Mouse (Mus musculus) hindbrain, embryonic 11.5 days (tissue): ENCODE data around the gene Chn1. TPM values are rescaled to one million over a fixed set of nuclear protein-coding genes. Genes with fewer than 3 reads are reported as not detected.

Experiments used
- ATAC-seq: fragments of 200-750 bp; cut with Nextera tagmentation; 2 replicates; pipeline ENCODE4 v1.8.0; 2017; ENCODE audit warnings: mild to moderate bottlenecking, moderate TSS enrichment, moderate library complexity; ENCODE audit not compliant: low FRiP score
- DNase-seq: peaks from one replicate; pipeline ENCODE4 v3.0.0-alpha.2; 2015; ENCODE audit warnings: low spot score
- H3K27ac ChIP-seq: fragments of 300-500 bp; sonication (generic); 2 replicates; pipeline ENCODE4 v1.5.1; 2014; ENCODE audit warnings: mild to moderate bottlenecking, low read depth, low read length
- H3K27me3 ChIP-seq: fragments of 300-500 bp; sonication (generic); 2 replicates; pipeline ENCODE4 v1.6.1; 2014; ENCODE audit warnings: mild to moderate bottlenecking, low read length, moderate library complexity, mixed read lengths; ENCODE audit not compliant: control insufficient read depth, insufficient read depth
- H3K36me3 ChIP-seq: fragments of 300-500 bp; sonication (generic); 2 replicates; pipeline ENCODE4 v1.6.1; 2014; ENCODE audit warnings: mild to moderate bottlenecking, low read length, moderate library complexity, mixed read lengths; ENCODE audit not compliant: control insufficient read depth, insufficient read depth
- H3K4me1 ChIP-seq: fragments of 300-500 bp; sonication (generic); replicated peaks from 2 replicates; pipeline ENCODE4 v1.6.1; 2014; ENCODE audit warnings: low read length, mixed read lengths; ENCODE audit not compliant: control insufficient read depth, insufficient read depth
- H3K4me2 ChIP-seq: fragments of 300-500 bp; sonication (generic); replicated peaks from 2 replicates; pipeline ENCODE4 v1.6.1; 2014; ENCODE audit warnings: mild to moderate bottlenecking, low read depth, low read length
- H3K4me3 ChIP-seq: fragments of 300-500 bp; sonication (generic); 2 replicates; pipeline ENCODE4 v1.5.1; 2014; ENCODE audit warnings: low read depth, low read length
- H3K9ac ChIP-seq: fragments of 300-500 bp; sonication (generic); 2 replicates; pipeline ENCODE4 v1.6.1; 2014; ENCODE audit warnings: low read depth, low read length
- H3K9me3 ChIP-seq: fragments of 300-500 bp; sonication (generic); 2 replicates; pipeline ENCODE4 v1.6.1; 2016; ENCODE audit warnings: low read length; ENCODE audit not compliant: control insufficient read depth
- WGBS: fragments of 180-500 bp; shearing (Covaris S2); extraction: QIAGEN DNeasy Blood & Tissue Kit; methylation state at CpG from one replicate; pipeline ENCODE4 v1.1.7; 2014; 5-methylcytosine and 5-hydroxymethylcytosine counted together
- polyA plus RNA-seq: library from polyadenylated mRNA; unstranded; fragments of >200 nt; fragmentation: Nextera tagmentation; extraction: Ambion mirVana; gene quantifications from 2 replicates; pipeline ENCODE4 v1.2.1, GENCODE M21; 2014

Chn1 gene
- polyA plus RNA-seq, 1 experiment from 2014 or later: 90.3 TPM

GRCm38 (mm10) chr2:73587109-73587506 is 188.0 kb downstream of the Chn1 start:
- no peaks in the 10 kb centered on the region for H3K4me1 ChIP-seq
- DNase-seq (no peak), ATAC-seq (no peak)
- no peaks in the 10 kb centered on the region for H3K9me3 ChIP-seq
- no peaks in the 10 kb centered on the region for H3K36me3 ChIP-seq
- 55% methylated on average over 4 of the region's 4 CpGs for WGBS
- no peak overlapping the region for H3K4me2 ChIP-seq
- H3K27ac ChIP-seq: no peak overlapping the region
- no peak overlapping the region for H3K4me3 ChIP-seq
- no peak overlapping the region for H3K9ac ChIP-seq
- H3K27me3 ChIP-seq: no peaks in the 10 kb centered on the region

- ATAC-seq (no peak), DNase-seq (no peak)
- no peaks in the 10 kb centered on the region for H3K27me3 ChIP-seq
- no peaks in the 10 kb centered on the region for H3K9me3 ChIP-seq
- WGBS: 47% methylated on average over 10 of the region's 10 CpGs
- H3K4me1 ChIP-seq: no peaks in the 10 kb centered on the region
- no peak overlapping the region for H3K4me2 ChIP-seq
- H3K27ac ChIP-seq: no peak overlapping the region
- H3K9ac ChIP-seq: no peak overlapping the region
- no peaks in the 10 kb centered on the region for H3K36me3 ChIP-seq
- no peak overlapping the region for H3K4me3 ChIP-seq
Measured at GRCm38 (mm10) chr2:73586392-73587108, 188.6 kb downstream of the Chn1 start.

GRCm38 (mm10) chr2:73585347-73585831 is 189.8 kb downstream of the Chn1 start:
- 15% methylated on average over 12 of the region's 12 CpGs for WGBS
- Histone ChIP-seq H3K36me3 (no peaks in the 10 kb centered on the region), H3K4me3 (peak overlapping the region; percentile 34), H3K4me2 (peak overlapping the region; percentile 63), H3K9me3 (no peaks in the 10 kb centered on the region), H3K9ac (peak overlapping the region; percentile 27; the same call in 1 of the 2 replicates), H3K4me1 (no peaks in the 10 kb centered on the region), H3K27me3 (no peaks in the 10 kb centered on the region), H3K27ac (no peak overlapping the region)
- DNase-seq (peak; percentile 39), ATAC-seq (no peak)

- WGBS: 4% methylated on average over 16 of the region's 18 CpGs
- H3K4me3 ChIP-seq: peak overlapping the region; percentile 34
- no peaks in the 10 kb centered on the region for H3K4me1 ChIP-seq
- H3K9me3 ChIP-seq: no peaks in the 10 kb centered on the region
- no peaks in the 10 kb centered on the region for H3K27me3 ChIP-seq
- no peaks in the 10 kb centered on the region for H3K36me3 ChIP-seq
- peak; percentile 87 for DNase-seq
- peak overlapping the region; percentile 63 for H3K4me2 ChIP-seq
- peak; percentile 76; the same call in 1 of the 2 replicates for ATAC-seq
- H3K27ac ChIP-seq: no peak overlapping the region
- H3K9ac ChIP-seq: peak overlapping the region; percentile 27; the same call in 1 of the 2 replicates
Measured at GRCm38 (mm10) chr2:73584645-73585346, 190.3 kb downstream of the Chn1 start.

- H3K27me3 ChIP-seq: no peaks in the 10 kb centered on the region; the same call in 1 of the 2 replicates
- ATAC-seq (no peak), DNase-seq (no peak)
- H3K27ac ChIP-seq: no peak overlapping the region
- H3K4me1 ChIP-seq: no peaks in the 10 kb centered on the region
- WGBS: 92% methylated on average over 5 of the region's 5 CpGs
- no peaks in the 10 kb centered on the region for H3K9me3 ChIP-seq
- no peak overlapping the region for H3K4me3 ChIP-seq
- no peak overlapping the region for H3K4me2 ChIP-seq
- H3K9ac ChIP-seq: no peak overlapping the region
- H3K36me3 ChIP-seq: no peaks in the 10 kb centered on the region
Measured at GRCm38 (mm10) chr2:73580720-73581119, 194.4 kb downstream of the Chn1 start.

GRCm38 (mm10) chr2:73580166-73580565 is 195.0 kb downstream of the Chn1 start, which contains the start of gene Chrna1:
Gene Chrna1 (minus strand): TSS chr2:73580338.
- ATAC-seq: no peak
- H3K4me1 ChIP-seq: no peaks in the 10 kb centered on the region
- WGBS: 79% methylated on average over 9 of the region's 9 CpGs
- no peak within 1 kb of the TSS for H3K27ac ChIP-seq
- H3K4me2 ChIP-seq: no peak within 1 kb of the TSS
- H3K36me3 ChIP-seq: no peaks in the 10 kb centered on the region
- H3K9ac ChIP-seq: no peak within 1 kb of the TSS
- DNase-seq: no peak
- no peaks in the 10 kb centered on the region; the same call in 1 of the 2 replicates for H3K27me3 ChIP-seq
- H3K4me3 ChIP-seq: no peak within 1 kb of the TSS
- H3K9me3 ChIP-seq: no peaks in the 10 kb centered on the region

GRCm38 (mm10) chr2:73579168-73579567 is 196.0 kb downstream of the Chn1 start:
- DNase-seq (no peak), ATAC-seq (no peak)
- Histone ChIP-seq H3K9ac (no peak overlapping the region), H3K4me3 (no peak overlapping the region), H3K9me3 (no peaks in the 10 kb centered on the region), H3K27me3 (no peaks in the 10 kb centered on the region; the same call in 1 of the 2 replicates), H3K27ac (no peak overlapping the region), H3K4me1 (no peaks in the 10 kb centered on the region), H3K4me2 (no peak overlapping the region), H3K36me3 (no peaks in the 10 kb centered on the region)
- 59% methylated on average over 5 of the region's 5 CpGs for WGBS

- Histone ChIP-seq H3K27me3 (no peaks in the 10 kb centered on the region; the same call in 1 of the 2 replicates), H3K9me3 (no peaks in the 10 kb centered on the region), H3K36me3 (no peaks in the 10 kb centered on the region), H3K27ac (no peak overlapping the region), H3K4me2 (no peak overlapping the region), H3K4me1 (no peaks in the 10 kb centered on the region), H3K4me3 (no peak overlapping the region), H3K9ac (no peak overlapping the region)
- WGBS: 82% methylated on average over 6 of the region's 6 CpGs
- DNase-seq (no peak), ATAC-seq (no peak)
Measured at GRCm38 (mm10) chr2:73574418-73574817, 200.7 kb downstream of the Chn1 start.
